Mouse (Mus musculus) cerebellum, adult (tissue): Measurements from ENCODE around the gene 1810037I17Rik.

Experiments
- ATAC-seq: cut with Nextera tagmentation; 2 replicates; pipeline ENCODE4 v1.9.2; 2017; ENCODE audit warnings: mild to moderate bottlenecking, moderate library complexity, mixed read lengths; ENCODE audit not compliant: insufficient number of reproducible peaks, low FRiP score, low TSS enrichment

1810037I17Rik gene

DNA sequence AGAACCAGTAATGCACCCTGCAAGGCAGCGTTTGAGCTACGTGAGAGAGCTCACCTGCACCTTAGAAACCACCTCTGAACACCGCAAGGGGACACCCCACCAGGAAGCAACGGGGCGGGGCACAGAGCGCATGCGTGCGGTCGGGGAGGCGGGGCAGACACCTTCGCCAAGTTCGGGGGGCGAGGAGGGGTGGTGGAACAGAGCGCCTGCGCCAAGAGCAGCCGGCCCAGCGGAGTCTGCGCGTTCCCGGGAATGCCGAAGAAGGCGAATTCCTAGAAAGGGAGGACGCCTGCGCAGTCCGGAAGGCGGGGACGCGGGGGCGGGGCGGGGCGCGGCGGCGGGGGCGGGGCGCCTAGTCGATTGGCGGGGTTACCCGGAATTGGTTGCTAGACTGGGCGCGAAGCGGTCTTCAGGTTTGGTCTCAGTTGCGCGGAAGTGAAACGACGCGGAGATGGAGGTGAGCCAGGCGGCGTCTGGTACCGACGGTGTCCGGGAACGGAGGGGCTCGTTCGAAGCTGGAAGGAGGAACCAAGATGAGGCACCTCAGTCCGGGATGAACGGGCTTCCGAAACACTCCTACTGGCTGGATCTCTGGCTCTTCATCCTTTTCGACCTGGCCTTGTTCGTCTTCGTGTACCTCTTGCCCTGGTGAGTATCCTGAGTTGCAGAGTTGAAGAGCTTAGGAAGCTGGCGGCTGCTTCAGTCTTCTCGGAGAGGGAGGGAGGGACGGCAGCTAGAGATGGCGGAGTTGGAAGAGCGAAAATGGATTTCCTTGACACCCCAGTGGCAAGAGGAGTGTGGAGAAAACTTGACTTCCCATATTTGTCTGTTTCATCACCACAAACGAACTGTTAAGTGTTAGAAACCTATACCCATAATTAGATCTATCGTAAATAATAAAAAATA, at the start of gene 1810037I17Rik:
TSS of gene 1810037I17Rik (plus strand) at position 195 of the 906 bp plus-strand sequence.
- ATAC-seq: peak; percentile 94

DNA sequence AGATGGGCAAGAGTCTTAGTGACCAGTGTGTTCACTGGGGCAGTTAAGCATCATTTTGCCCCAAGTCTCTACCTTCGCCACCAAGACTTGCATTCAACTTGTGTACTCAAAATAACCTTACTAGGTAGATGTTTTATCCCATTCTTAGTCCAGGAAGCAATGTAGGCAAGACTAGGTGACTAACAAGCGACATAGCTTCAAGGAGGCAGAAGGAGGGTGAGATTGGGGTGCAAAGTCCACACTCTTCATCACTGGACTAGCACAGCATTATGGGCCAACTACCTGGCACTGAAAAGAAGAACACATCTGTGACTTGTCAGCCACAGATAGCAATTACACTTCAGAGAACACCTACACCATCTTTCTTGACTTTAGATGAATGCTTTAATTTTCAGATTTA, 47.1 kb upstream of the 1810037I17Rik start:
- no peak for ATAC-seq

DNA sequence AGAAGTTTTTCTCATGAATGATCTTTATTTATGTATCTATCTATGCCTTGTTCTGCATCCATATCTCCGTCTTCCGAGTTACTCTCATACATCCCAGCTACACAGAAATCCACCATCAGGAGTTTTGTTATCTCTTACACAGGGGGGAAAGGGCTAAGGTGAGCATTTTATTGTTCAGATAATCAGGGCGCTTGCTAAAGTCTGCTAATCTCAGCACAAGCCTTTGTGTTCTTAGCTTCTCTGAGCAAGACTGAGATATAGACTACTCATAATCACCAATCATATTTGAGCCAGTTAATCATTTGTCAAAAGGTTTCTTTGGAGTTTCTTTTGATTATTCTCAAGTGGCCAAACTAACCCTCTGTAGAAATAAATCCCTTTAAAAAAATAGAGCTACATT, 46.5 kb upstream of the 1810037I17Rik start:
- no peak for ATAC-seq

DNA sequence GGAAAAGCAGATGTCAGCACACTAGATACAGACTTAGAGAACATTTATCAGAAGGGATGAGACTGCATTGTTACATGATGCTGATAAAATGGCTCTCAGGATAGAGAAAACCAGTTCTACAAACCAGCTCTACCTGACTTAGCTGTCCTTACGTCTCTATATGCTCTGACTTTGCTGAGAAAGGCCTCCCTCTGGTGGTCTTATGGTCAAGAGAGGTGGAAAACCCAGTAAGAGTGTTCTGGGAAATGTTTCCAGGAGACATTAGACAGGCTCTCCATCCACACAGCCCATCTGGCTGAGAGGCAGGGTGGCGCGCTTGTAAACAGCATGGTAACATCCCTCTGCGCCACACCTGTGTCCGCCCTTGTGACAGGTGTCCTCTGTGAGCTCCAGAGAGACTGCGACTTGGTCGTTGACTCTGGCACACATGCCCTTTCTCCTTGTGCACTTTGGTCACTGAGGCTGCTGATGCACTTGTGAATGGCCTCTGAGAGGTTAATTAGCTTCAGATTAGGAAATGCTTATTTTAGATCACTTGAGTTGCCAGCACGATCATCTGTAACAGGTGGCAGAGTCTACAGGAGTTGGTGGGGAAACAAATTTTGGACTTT, 45.2 kb upstream of the 1810037I17Rik start:
- no peak for ATAC-seq

DNA sequence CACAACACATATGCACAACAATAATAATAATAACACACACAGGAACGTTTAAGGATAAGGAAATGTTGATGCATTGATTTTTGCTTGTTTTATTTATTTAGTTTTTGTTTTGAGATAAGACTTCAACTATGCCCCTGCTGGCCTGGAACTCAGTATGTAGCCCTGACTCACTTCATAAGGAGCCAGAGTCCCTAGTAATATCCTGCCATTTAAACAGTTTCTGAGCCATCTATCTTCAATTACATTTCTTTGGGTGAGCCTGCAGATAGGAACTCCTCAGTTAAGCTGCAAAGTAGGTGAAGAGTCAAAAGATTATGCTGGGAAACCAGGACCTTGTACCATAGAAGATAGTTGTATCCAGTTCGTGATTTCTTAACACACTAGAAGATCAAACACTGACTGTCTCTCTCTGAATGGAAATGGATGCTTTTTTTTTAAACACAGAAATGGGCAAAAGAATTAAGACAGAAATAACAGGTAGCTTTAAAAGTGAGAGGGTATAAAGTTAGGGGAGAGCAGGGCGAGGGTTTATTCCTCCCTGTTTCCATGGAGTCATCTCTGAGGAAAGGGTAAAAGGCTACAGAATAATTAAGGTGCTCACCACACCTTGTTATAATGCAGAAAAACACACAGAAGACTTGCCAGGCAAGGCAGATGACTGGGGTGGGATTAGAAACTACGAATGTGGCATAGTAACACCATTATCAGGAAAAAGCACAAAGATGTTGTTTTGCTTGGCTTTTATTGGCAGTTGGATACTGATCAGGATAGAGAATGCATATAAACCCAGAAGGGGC, 36.3 kb upstream of the 1810037I17Rik start:
- ATAC-seq: no peak

DNA sequence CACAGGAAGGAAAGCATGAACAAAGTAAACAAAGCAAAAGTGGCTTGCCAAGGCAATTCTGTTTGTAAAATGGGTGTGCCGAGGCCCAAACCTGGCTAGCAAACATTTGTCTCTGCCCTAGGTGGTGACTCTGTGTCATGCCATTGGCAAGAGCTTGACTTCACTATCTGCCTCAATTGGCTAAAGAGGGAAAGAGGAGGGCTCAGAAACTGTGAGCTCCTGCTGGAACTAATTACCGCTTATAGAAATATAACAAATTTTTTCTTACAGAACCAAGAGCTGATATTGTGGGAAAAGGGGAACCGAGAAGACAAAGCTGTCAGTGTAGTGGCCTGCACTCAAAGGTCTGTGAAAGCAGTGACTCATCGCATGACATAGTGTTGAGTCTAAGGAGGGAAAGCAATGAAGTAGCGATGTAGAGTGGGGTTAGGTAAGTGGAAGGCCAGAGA, 35.6 kb upstream of the 1810037I17Rik start:
- ATAC-seq: no peak

DNA sequence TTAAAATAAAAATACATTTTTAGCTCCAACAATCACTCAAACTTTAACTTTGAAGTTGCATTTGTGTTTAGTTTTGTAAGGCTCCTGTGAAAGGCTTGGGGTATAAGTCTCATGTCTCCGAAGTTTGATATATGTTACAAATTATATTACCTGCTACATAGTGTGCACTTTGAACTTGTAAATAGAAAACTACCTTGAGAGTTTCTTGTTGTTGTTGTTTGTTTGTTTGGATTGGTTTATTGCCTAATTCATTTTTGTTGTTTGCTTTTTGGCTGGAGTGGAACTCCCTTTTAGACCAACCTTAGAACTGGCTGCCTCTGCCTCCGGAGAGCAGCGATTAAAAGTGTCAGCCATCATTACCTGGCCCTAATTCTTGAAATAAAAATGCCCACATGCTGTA, 29.2 kb upstream of the 1810037I17Rik start, which contains the start of gene Fabp2:
TSS of gene Fabp2 (plus strand) at position 301 of the 400 bp plus-strand sequence.
- no peak for ATAC-seq

DNA sequence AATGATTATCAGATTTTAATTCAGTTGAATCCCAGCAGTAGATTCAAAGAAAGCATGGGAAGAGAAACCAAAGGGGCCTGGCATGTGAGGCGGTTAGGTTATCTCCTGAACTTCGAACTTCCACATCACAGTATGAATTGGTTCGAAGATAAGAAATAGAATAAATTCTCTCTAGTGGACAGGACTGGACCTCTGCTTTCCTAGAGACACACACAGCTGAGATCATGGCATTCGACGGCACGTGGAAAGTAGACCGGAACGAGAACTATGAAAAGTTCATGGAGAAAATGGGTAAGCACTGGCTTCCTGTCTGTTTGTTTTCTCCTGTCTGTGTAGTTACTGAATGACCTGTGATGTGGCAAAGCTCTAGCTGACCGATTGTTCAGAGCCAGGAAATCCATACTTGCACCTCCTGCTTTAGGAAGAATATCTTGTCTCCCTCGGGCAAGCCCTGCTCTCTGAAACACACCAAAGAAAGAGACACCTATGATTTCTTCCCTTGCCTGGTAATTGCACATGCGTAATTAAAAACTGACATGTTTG, 28.7 kb upstream of the 1810037I17Rik start:
- ATAC-seq: no peak

DNA sequence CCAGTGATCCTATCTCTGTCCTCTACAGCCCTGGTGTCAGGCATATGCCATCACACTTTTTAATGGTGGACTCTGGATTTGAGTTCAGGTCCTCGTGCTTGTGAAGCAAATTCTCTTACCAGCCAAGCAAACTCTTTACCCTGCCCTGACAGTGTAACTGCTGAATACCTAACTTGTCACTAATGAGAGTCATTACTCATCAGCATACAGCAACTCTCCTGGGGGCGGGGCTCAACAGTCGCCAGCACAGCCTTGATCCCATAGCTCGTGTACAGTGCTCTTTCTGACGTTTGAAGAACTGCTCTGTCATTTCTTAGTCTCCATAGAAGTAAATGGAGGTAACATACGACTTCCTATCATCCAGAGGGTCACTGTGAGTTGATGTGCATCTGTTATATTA, 25.7 kb upstream of the 1810037I17Rik start:
- ATAC-seq: no peak

DNA sequence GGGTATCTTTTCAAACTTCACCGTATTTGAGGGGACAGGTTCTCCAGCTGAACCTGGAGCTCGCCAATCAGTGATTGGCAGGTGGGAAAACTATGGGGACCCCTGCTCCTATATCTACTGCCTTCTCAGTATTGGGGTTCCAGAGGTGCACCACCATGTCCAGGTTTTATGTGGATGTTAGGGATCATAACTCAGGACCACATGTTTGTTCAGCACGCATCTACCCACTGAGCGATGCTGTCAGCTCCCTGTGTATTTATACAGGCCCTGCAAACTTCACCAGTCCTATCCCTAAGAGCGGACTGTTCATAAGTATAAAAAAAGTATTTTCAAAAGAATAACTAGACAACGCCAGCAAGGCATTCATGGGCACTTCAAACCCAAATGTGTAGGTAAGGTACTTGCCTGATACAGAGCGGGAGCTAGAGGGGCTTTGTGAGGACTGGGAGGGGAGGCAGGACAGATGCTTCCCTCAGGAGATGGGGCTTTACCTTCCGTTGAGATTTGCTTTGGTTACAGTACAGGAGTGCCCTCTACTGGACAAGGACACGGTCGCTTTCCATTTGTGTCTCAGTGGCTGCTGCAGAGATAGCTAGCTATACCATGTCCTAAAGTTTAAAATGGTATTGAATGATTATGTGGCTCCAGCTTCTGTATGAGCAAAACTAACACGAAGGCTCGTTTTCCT, 20.1 kb upstream of the 1810037I17Rik start:
- ATAC-seq: peak; percentile 78

DNA sequence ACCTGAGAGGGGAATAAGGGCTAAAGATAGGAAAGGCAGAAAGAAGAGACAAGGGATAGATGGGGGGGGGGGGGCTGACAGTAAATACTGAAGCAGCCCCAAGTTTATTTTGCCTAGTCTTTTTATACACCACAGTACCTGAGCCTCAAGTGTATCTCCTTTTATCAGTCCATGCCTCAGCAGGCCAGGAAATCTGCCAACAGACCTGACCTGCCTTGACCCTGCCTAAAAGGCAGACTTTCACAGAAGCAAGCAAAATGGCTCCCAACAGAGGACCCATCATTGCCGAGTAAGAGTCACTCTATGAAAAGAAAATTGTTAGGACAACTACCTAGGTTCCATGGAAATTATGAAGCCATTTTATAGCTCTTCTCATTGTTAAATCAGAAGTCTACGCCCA, 16.2 kb upstream of the 1810037I17Rik start:
- no peak for ATAC-seq

DNA sequence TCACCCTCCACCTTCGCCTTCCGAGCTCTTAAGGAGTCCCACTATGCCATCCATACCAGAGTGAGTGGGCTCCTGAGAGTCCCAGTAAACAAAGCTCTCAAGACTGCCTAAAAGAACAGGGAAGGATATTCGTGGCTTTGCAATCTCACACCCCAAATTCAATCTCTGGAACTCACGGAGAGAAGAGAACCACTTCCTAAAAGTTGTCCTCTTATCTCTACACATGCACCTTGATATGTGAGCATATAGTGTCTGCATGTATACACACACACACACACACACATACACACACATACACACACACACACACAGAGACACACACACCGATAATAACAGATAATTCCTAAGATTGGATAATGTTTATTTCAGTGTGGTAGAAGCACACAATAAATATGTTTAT, 8.5 kb upstream of the 1810037I17Rik start:
- ATAC-seq: no peak

DNA sequence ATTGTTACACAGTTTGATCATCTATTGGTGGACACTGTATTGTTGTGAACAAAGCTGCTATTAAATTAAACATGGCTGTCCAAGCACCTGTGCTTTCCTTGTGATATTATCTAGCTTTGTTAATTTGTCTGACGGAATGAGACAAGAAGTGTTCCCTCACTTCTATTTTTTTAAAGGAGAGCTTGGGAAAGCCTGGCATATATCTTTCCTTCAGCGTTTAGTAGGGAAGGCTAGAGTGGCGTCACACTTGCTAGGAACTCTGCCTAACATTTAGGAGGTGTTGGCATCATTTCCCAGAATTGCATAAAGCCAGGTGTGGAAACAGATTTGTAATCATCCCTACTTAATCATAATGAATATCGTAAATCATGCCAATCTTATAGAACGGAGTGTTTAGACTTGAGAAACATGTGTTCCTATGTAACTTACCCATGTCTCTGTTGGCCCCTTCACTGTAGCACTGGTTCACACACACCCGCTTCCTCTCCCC, 7.8 kb upstream of the 1810037I17Rik start:
- ATAC-seq: no peak

DNA sequence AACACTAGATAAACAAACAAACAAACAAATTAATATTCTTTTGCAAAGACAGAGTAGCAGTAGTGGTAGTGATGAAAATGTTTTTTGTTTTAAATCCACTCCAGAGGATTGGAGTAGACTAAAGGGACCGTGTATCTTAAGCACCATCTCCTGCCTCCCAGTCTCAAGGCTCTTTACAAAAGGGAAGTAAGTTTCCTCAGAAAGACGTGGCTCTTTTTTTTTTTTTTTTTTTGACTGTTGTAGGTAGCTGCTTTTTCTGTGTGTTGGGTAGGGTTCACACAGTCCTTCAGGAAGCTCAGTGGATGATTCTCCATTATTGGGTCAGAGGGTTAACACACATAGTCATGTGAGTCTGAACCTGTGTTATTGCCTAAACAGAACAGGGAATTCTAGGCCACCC, 5.3 kb upstream of the 1810037I17Rik start:
- no peak for ATAC-seq

DNA sequence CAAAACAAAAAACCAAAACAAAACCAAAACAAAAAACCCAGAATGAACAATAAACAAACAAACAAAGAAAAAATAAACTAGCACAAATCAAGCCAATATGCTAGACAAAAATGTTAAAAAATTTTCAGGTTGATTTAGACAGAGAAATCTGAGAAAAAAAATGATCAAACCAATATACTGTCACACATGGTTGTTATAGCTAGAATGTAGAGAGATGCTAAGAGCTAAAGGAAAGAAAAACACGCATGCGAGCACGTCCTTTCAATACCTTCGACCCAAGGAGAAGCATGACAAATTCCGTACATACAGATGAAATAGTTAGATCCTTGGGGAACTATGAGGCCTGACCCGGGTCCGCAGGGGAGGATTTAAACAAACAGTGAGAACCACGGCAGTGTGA, 4.7 kb upstream of the 1810037I17Rik start, which contains the start of gene Gm10959:
TSS of gene Gm10959 (minus strand) at position 101 of the 400 bp plus-strand sequence.
- ATAC-seq: no peak

DNA sequence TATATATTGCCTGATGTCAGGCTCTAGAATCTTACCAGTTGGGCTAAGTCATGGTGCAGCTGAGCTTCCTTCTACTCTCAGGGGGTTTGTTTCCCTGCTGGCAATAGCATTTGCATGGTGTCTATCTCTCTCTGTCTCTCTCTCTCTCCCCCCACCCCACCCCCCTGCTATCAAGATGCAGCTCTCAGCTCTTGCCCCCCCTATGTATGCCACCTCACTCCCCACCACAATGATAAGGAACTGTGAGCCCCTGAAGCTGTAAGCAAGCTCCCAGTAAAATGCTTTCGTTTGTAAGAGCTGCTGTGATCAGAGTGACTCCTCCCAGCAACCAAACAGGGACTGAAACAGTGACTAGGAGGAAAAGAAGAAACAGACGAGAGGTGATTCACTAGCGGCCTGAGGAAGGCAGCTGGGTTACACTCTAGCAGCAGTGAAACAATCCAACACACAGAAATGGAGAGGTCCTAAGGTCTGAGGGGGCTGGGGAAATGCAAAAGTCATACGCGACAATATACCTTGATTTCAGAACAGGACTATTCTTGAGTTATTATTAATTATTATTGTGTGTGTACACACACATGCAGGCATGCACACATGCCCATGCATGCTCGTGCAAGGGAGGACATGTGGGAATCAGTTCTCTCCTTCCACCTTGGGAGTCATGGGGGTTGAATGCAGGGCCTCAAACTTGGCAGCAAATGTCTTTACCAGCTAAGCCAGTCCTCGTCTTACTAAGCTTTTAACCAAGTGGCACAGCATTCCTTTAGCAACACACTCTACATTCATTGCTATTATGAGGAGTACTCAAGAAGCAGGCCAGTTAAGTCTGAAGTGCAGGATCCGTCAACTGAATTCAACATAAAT, 3.2 kb upstream of the 1810037I17Rik start:
- no peak for ATAC-seq

DNA sequence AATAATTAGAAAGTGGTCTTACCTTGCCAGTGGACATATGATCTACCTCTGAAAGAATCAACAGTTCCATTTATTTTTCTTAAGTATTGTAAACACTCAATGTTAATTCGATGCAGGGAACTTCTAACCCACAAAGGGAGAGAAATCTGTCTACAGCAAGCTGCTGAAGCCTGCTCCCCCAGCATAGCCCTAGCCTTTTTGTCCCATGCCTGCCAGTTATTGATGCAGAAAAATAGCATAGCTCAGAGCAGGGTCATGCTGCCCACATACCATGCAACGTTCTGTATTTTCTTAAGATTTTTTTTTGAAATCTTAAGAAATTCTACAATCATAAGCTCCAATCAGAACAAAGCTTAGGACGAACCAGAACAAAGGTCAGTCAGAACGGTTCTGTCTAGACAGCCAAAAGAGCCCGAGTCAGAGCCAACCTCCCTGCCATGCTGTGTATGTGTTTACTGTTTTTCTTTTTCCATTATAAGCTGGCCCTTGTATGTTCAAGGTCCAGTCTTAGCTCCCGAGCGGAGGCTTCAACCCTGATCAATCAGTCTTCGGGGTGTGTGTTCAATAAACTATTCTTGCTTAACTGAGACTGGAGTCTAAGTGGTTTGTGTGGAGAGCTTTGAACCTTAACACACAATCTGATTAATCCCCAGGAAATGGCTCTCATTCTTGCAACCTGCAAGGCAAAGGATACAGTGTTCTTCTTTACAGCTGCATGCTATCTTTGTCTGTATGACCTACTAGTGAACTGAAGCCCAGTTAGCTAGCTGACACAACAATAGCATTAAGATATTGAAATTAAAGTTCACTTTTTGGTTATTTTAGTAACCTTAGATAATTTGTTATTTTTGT, 2.1 kb upstream of the 1810037I17Rik start:
- ATAC-seq: no peak

DNA sequence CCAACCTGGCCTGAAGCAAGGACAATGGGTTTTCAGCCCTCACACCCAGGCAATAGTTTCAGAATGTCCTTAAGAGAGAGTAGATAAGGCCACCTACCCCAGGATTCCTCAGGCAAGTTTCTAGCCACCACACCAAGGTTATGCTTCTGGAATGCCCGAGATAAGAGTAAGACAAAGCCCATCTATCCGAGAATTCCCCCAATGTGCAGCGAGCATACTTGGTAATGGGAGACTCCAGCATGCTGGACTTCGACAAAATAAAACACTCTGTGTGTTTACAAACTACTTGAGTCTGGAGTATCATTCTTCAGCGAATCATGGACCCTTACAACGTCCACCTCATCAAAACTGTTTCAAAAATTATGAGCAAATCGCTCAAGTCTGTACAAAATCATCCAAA, 856 bp upstream of the 1810037I17Rik start:
- no peak for ATAC-seq
